Mouse (Mus musculus) cortical plate, adult 2 months (tissue): ENCODE measurements around the gene Col12a1.

ENCODE experiments used
- CTCF ChIP-seq: fragments of 200-500 bp; IDR thresholded peaks from 2 replicates; pipeline ENCODE4 v1.5.1; 2011; ENCODE audit warnings: mild to moderate bottlenecking, control low read depth, low read length; ENCODE audit not compliant: insufficient read depth; ENCODE audit errors: extremely low read depth
- POLR2A ChIP-seq: fragments of 200-500 bp; IDR thresholded peaks from 2 replicates; pipeline ENCODE4 v1.6.1; 2011; ENCODE audit warnings: mild to moderate bottlenecking, low read length, control low read depth; ENCODE audit not compliant: insufficient read depth; ENCODE audit errors: extremely low read depth

DNA sequence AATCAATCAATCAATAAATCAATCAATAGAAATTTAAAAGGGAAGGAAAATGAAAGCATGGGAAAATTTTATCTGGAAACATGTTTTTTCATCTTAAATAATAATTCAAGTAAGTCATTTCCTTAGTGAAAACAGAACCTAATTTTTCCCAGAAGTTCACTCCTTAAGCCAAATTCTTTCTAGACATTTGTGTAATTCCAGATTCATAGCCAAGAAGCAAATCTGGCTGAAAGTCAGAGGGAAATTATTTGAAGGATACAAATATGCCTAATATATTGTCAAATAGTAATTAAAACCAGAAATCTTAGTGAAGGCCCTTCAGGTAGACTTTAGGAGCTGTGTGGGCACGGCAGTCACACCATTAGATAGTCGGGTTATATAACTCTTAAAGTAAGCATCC is 115.2 kb downstream of the Col12a1 start:
- TF ChIP-seq CTCF (no peak), POLR2A (no peak)
